Mouse (Mus musculus): ENCODE data around the gene Edrf1. TPM values are rescaled to one million over a fixed set of nuclear protein-coding genes. Genes with fewer than 3 reads are reported as not detected.

The Edrf1 gene
- polyA plus RNA-seq (2012; rRNA removed) (20.9 and 21.8 TPM in 2 replicates), polyA plus RNA-seq (2014; fragmentation: Nextera tagmentation; extraction: Ambion mirVana) (22.6 and 22.7 TPM in 2 replicates)

DNA sequence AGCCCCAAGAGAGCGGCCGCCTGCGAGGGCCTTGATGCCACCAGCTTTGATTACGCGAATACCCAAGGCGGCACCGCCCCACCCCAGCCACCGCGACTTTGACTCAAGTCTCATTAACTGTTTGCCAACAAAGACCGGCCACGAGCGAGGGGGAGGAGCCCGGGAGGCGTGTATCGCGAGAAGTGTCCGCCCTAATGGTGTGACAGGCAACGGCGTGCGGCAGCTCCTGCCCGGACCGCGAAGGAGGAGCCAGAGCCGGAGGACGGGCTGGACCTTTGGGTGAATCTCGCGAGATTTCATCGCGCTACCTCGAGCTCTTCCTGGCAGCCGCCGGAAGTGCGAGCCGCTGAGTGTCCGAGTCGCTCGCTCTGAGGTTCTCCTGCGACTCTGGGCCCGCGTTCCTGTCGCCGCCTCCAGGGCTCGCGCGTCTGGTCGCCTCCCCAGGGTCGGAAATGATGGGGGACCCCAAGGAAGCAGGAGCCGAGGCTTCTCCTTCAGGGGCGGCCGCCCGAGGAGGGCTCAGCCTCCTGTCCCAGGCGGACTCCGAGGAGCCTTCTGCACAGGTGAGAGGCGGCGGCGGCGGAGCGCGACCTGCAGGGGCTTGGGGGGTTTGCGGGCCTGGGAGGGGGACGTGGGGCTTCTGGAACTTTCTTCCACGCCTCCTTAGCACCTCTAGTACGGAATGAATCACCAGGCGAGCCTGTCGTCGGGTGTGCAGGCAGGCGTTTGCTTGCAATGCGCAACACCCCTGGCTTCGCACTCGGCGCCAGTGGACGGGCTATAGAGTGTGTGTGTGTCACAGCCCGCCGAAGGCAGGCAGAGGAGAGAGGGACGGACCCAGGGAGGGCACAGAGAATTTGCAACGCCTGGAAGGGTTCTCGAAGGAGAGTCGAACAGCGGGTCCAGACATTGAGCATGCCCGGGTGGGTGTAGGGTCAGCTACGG lies at the start of gene Edrf1:
TSS of gene Edrf1 (plus strand) at position 183 of the 945 bp plus-strand sequence.
- DNase-seq (ENCODE audit: low spot score) (peak; percentile 100), ATAC-seq (ENCODE audit: low FRiP score, low read depth) (peak; percentile 96)
- H3K9me3 ChIP-seq (ENCODE audit: control insufficient read depth, low read length): no peaks in the 10 kb centered on the region
- H3K4me1 ChIP-seq (ENCODE audit: control insufficient read depth, insufficient read depth, low read length): peaks cover 17% of the 10 kb centered on the region
- peak within 1 kb of the TSS; percentile 84 for H3K9ac ChIP-seq (ENCODE audit: low read depth, low read length, severe bottlenecking)
- TF ChIP-seq POLR2A (IDR thresholded peaks at IDR 0.05; ENCODE audit: borderline replicate concordance, extremely low read depth, insufficient read depth, insufficient read length): 0 out of 2 replicates have a peak, but pooled peaks have one; percentile 51
- peak within 1 kb of the TSS; percentile 85 for H3K4me2 ChIP-seq (replicated peaks; ENCODE audit: low read depth, low read length, severe bottlenecking)
- peaks cover 20% of the 10 kb centered on the region for H3K36me3 ChIP-seq (ENCODE audit: control insufficient read depth, insufficient read depth, low read length)
- peak within 1 kb of the TSS; percentile 81 for H3K4me3 ChIP-seq (replicated peaks; ENCODE audit: low read length)
- H3K27me3 ChIP-seq (ENCODE audit: control insufficient read depth, insufficient read depth, low read length): no peaks in the 10 kb centered on the region
- peak within 1 kb of the TSS; percentile 91 for H3K27ac ChIP-seq (replicated peaks; ENCODE audit: low read depth, low read length)
- WGBS: 4% methylated on average over 66 of the region's 81 CpGs

DNA sequence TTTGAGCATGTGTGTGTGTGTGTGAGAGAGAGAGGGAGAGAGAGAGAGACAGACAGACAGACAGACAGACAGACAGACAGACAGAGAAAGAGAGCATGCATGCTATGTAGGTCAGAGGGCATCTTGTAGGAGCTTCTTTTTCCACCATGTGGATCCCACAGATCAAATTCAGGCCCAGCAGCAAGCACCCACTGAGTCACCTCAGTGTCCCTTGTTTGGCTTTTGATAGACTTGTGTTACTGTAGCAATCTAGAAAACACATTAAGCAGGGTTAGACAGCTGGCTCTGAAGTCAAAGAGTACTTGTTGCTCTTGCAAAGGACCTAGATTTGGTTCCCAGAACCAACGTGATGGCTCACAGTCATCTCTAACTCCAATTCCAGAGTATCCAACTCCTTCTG lies 45.6 kb upstream of the Edrf1 start:
- no peak for TF ChIP-seq POLR2A (IDR thresholded peaks at IDR 0.05; ENCODE audit: borderline replicate concordance, extremely low read depth, insufficient read depth, insufficient read length)
- Histone ChIP-seq H3K4me3 (replicated peaks; ENCODE audit: low read length) (no peak overlapping the region), H3K9me3 (ENCODE audit: control insufficient read depth, low read length) (no peaks in the 10 kb centered on the region), H3K36me3 (ENCODE audit: control insufficient read depth, insufficient read depth, low read length) (no peaks in the 10 kb centered on the region), H3K27ac (replicated peaks; ENCODE audit: low read depth, low read length) (no peak overlapping the region), H3K9ac (ENCODE audit: low read depth, low read length, severe bottlenecking) (no peak overlapping the region), H3K4me1 (ENCODE audit: control insufficient read depth, insufficient read depth, low read length) (no peaks in the 10 kb centered on the region), H3K4me2 (replicated peaks; ENCODE audit: low read depth, low read length, severe bottlenecking) (no peak overlapping the region), H3K27me3 (ENCODE audit: control insufficient read depth, insufficient read depth, low read length) (no peaks in the 10 kb centered on the region)
- WGBS: 90% methylated on average over 1 of the region's 1 CpGs
- DNase-seq (ENCODE audit: low spot score): no peak
- ATAC-seq (ENCODE audit: low FRiP score, low read depth): no peak

DNA sequence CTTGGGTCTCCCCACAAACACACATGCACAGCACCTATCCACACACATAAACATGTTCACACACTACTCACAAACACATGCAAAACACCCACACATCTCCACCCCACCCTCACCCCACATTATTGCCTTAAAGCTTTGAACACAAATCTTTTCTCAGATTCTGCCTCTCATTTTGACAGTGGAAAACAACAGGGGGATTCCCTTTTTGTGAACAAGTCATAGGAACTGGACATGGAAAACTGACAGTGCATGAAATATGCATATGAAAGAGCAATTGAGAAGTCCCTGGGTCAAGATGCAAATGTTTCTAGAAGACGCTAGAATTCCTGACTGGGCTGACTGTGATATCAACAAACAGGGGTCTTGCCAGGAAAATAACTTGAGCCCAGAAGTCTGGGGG lies 36.8 kb upstream of the Edrf1 start:
- Histone ChIP-seq H3K27me3 (ENCODE audit: control insufficient read depth, insufficient read depth, low read length) (no peaks in the 10 kb centered on the region), H3K4me3 (replicated peaks; ENCODE audit: low read length) (no peak overlapping the region), H3K4me1 (ENCODE audit: control insufficient read depth, insufficient read depth, low read length) (0 out of 2 replicates have a peak, but pooled peaks cover 2% of the 10 kb centered on the region), H3K9me3 (ENCODE audit: control insufficient read depth, low read length) (no peaks in the 10 kb centered on the region), H3K36me3 (ENCODE audit: control insufficient read depth, insufficient read depth, low read length) (no peaks in the 10 kb centered on the region), H3K27ac (replicated peaks; ENCODE audit: low read depth, low read length) (no peak overlapping the region), H3K9ac (ENCODE audit: low read depth, low read length, severe bottlenecking) (no peak overlapping the region), H3K4me2 (replicated peaks; ENCODE audit: low read depth, low read length, severe bottlenecking) (no peak overlapping the region)
- ATAC-seq (ENCODE audit: low FRiP score, low read depth): no peak
- 62% methylated on average over 1 of the region's 1 CpGs for WGBS
- TF ChIP-seq POLR2A (IDR thresholded peaks at IDR 0.05; ENCODE audit: borderline replicate concordance, extremely low read depth, insufficient read depth, insufficient read length): no peak
- DNase-seq (ENCODE audit: low spot score): no peak

DNA sequence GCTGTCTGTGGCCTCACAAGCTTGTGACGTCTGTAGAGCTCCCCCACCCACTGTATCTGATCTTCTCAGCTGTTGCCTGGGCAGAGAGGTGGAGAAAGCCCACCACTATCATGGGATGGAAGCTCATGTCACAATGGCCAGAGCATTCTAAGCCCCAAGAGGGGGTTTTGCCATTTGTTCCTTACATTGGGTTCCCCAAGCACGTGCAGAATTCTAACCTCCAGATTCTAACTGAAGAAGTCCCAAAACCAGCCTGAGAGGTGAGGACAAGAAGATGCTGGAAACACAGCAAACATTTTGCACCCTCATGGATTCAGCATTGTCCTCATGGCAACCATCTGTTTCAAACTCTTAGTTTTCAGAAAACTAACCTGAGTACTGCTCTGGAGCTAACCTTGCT lies 35.3 kb upstream of the Edrf1 start, which contains the start of gene Tex36:
TSS of gene Tex36 (minus strand) at position 101 of the 400 bp plus-strand sequence.
- Histone ChIP-seq H3K27ac (replicated peaks; ENCODE audit: low read depth, low read length) (no peak within 1 kb of the TSS), H3K4me2 (replicated peaks; ENCODE audit: low read depth, low read length, severe bottlenecking) (no peak within 1 kb of the TSS), H3K4me1 (ENCODE audit: control insufficient read depth, insufficient read depth, low read length) (0 out of 2 replicates have a peak, but pooled peaks cover 2% of the 10 kb centered on the region), H3K9ac (ENCODE audit: low read depth, low read length, severe bottlenecking) (no peak within 1 kb of the TSS), H3K36me3 (ENCODE audit: control insufficient read depth, insufficient read depth, low read length) (no peaks in the 10 kb centered on the region), H3K4me3 (replicated peaks; ENCODE audit: low read length) (no peak within 1 kb of the TSS), H3K27me3 (ENCODE audit: control insufficient read depth, insufficient read depth, low read length) (no peaks in the 10 kb centered on the region), H3K9me3 (ENCODE audit: control insufficient read depth, low read length) (no peaks in the 10 kb centered on the region)
- DNase-seq (ENCODE audit: low spot score) (no peak), ATAC-seq (ENCODE audit: low FRiP score, low read depth) (no peak)
- no peak for TF ChIP-seq POLR2A (IDR thresholded peaks at IDR 0.05; ENCODE audit: borderline replicate concordance, extremely low read depth, insufficient read depth, insufficient read length)
- WGBS: 59% methylated on average over 2 of the region's 2 CpGs

DNA sequence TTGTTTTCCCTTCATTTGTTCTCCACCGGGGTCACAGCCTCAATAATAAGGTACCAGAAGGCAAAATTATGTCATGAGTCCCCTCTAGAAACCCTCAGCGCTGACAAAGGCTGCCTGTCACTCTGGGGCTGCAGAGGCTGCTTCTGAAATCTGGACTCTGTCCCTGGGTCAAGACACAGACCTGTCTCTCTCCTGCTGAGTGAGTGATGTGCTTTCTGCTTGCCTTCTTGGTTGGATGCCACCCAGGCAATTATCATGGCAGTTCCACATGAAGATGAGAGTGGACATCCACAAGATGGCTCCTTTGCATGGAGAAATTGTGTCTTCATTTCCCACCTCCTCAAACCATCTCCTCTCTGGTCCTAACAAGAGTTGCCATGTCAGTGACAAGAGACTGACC lies 34.2 kb upstream of the Edrf1 start:
- no peaks in the 10 kb centered on the region for H3K9me3 ChIP-seq (ENCODE audit: control insufficient read depth, low read length)
- H3K9ac ChIP-seq (ENCODE audit: low read depth, low read length, severe bottlenecking): no peak overlapping the region
- H3K36me3 ChIP-seq (ENCODE audit: control insufficient read depth, insufficient read depth, low read length): no peaks in the 10 kb centered on the region
- no peak overlapping the region for H3K27ac ChIP-seq (replicated peaks; ENCODE audit: low read depth, low read length)
- H3K4me3 ChIP-seq (replicated peaks; ENCODE audit: low read length): no peak overlapping the region
- DNase-seq (ENCODE audit: low spot score) (no peak), ATAC-seq (ENCODE audit: low FRiP score, low read depth) (no peak)
- TF ChIP-seq POLR2A (IDR thresholded peaks at IDR 0.05; ENCODE audit: borderline replicate concordance, extremely low read depth, insufficient read depth, insufficient read length): no peak
- WGBS: 74% methylated on average over 2 of the region's 2 CpGs
- H3K4me2 ChIP-seq (replicated peaks; ENCODE audit: low read depth, low read length, severe bottlenecking): no peak overlapping the region
- H3K4me1 ChIP-seq (ENCODE audit: control insufficient read depth, insufficient read depth, low read length): 0 out of 2 replicates have a peak, but pooled peaks cover 4% of the 10 kb centered on the region
- no peaks in the 10 kb centered on the region for H3K27me3 ChIP-seq (ENCODE audit: control insufficient read depth, insufficient read depth, low read length)

Data from limb, embryonic 14.5 days (tissue).